Mouse (Mus musculus): ENCODE data around the gene Ly6g5c. TPM values are rescaled to one million over a fixed set of nuclear protein-coding genes. Genes with fewer than 3 reads are reported as not detected.

Ly6g5c gene
- polyA plus RNA-seq, 1 experiment, result not detected

GRCm38 (mm10) chr17:35090166-35090932, 17.7 kb upstream of the Ly6g5c start:
- DNase-seq, result no peak
- H3K27me3 ChIP-seq (replicated peaks; ENCODE audit: control insufficient read depth, insufficient read depth, low read length), result no peaks in the 10 kb centered on the region
- H3K36me3 ChIP-seq (ENCODE audit: control insufficient read depth, insufficient read depth, low read length), result peaks cover 3% of the 10 kb centered on the region; the same call in 1 of the 2 replicates
- 55% methylated on average over 8 of the region's 8 CpGs for WGBS
- peak overlapping the region; percentile 100; the same call in 1 of the 2 replicates for H3K27ac ChIP-seq (ENCODE audit: insufficient read depth, low read depth, low read length)
- TF ChIP-seq POLR2A (IDR thresholded peaks at IDR 0.05; ENCODE audit: low read depth, low read length) (no peak), CTCF (conservative IDR thresholded peaks at IDR 0.05; ENCODE audit: insufficient read depth, insufficient read length, low read depth, low read length) (no peak)
- peak overlapping the region; percentile 34 for H3K4me3 ChIP-seq (ENCODE audit: insufficient read depth, low read depth, low read length)
- peaks cover 5% of the 10 kb centered on the region; the same call in 1 of the 2 replicates for H3K4me1 ChIP-seq (ENCODE audit: control insufficient read depth, insufficient read depth, low read length)

- 75% methylated on average over 14 of the region's 14 CpGs for WGBS
- DNase-seq, result no peak
- H3K4me1 ChIP-seq (ENCODE audit: control insufficient read depth, insufficient read depth, low read length), result peaks cover 5% of the 10 kb centered on the region; the same call in 1 of the 2 replicates
- H3K27ac ChIP-seq (ENCODE audit: insufficient read depth, low read depth, low read length), result no peak overlapping the region
- no peak overlapping the region for H3K4me3 ChIP-seq (ENCODE audit: insufficient read depth, low read depth, low read length)
- no peaks in the 10 kb centered on the region for H3K27me3 ChIP-seq (replicated peaks; ENCODE audit: control insufficient read depth, insufficient read depth, low read length)
- TF ChIP-seq POLR2A (IDR thresholded peaks at IDR 0.05; ENCODE audit: low read depth, low read length), result no peak
- no peak for TF ChIP-seq CTCF (conservative IDR thresholded peaks at IDR 0.05; ENCODE audit: insufficient read depth, insufficient read length, low read depth, low read length)
- H3K36me3 ChIP-seq (ENCODE audit: control insufficient read depth, insufficient read depth, low read length), result peaks cover 3% of the 10 kb centered on the region
Observed at GRCm38 (mm10) chr17:35092403-35093198, 15.5 kb upstream of the Ly6g5c start.

- Histone ChIP-seq H3K36me3 (ENCODE audit: control insufficient read depth, insufficient read depth, low read length) (peaks cover 3% of the 10 kb centered on the region), H3K4me3 (ENCODE audit: insufficient read depth, low read depth, low read length) (no peak overlapping the region), H3K4me1 (ENCODE audit: control insufficient read depth, insufficient read depth, low read length) (peaks cover 5% of the 10 kb centered on the region; the same call in 1 of the 2 replicates), H3K27ac (ENCODE audit: insufficient read depth, low read depth, low read length) (no peak overlapping the region), H3K27me3 (replicated peaks; ENCODE audit: control insufficient read depth, insufficient read depth, low read length) (no peaks in the 10 kb centered on the region)
- DNase-seq, result no peak
- 88% methylated on average over 15 of the region's 15 CpGs for WGBS
- TF ChIP-seq CTCF (conservative IDR thresholded peaks at IDR 0.05; ENCODE audit: insufficient read depth, insufficient read length, low read depth, low read length), result no peak
- TF ChIP-seq POLR2A (IDR thresholded peaks at IDR 0.05; ENCODE audit: low read depth, low read length), result no peak
Observed at GRCm38 (mm10) chr17:35094475-35095365, 13.4 kb upstream of the Ly6g5c start.

GRCm38 (mm10) chr17:35096597-35096996, 11.5 kb upstream of the Ly6g5c start:
- TF ChIP-seq CTCF (conservative IDR thresholded peaks at IDR 0.05; ENCODE audit: insufficient read depth, insufficient read length, low read depth, low read length), result no peak
- no peak for TF ChIP-seq POLR2A (IDR thresholded peaks at IDR 0.05; ENCODE audit: low read depth, low read length)
- Histone ChIP-seq H3K36me3 (ENCODE audit: control insufficient read depth, insufficient read depth, low read length) (peaks cover 3% of the 10 kb centered on the region), H3K4me1 (ENCODE audit: control insufficient read depth, insufficient read depth, low read length) (no peaks in the 10 kb centered on the region), H3K4me3 (ENCODE audit: insufficient read depth, low read depth, low read length) (no peak overlapping the region), H3K27ac (ENCODE audit: insufficient read depth, low read depth, low read length) (no peak overlapping the region), H3K27me3 (replicated peaks; ENCODE audit: control insufficient read depth, insufficient read depth, low read length) (no peaks in the 10 kb centered on the region)
- WGBS, result 86% methylated on average over 12 of the region's 12 CpGs
- no peak for DNase-seq

- Histone ChIP-seq H3K27ac (ENCODE audit: insufficient read depth, low read depth, low read length) (no peak overlapping the region), H3K27me3 (replicated peaks; ENCODE audit: control insufficient read depth, insufficient read depth, low read length) (no peaks in the 10 kb centered on the region), H3K36me3 (ENCODE audit: control insufficient read depth, insufficient read depth, low read length) (peaks cover 3% of the 10 kb centered on the region), H3K4me3 (ENCODE audit: insufficient read depth, low read depth, low read length) (no peak overlapping the region), H3K4me1 (ENCODE audit: control insufficient read depth, insufficient read depth, low read length) (no peaks in the 10 kb centered on the region)
- 75% methylated on average over 12 of the region's 12 CpGs for WGBS
- TF ChIP-seq POLR2A (IDR thresholded peaks at IDR 0.05; ENCODE audit: low read depth, low read length) (no peak), CTCF (conservative IDR thresholded peaks at IDR 0.05; ENCODE audit: insufficient read depth, insufficient read length, low read depth, low read length) (no peak)
- peak; percentile 30 for DNase-seq
Observed at GRCm38 (mm10) chr17:35097164-35097655, 10.9 kb upstream of the Ly6g5c start.

- TF ChIP-seq CTCF (conservative IDR thresholded peaks at IDR 0.05; ENCODE audit: insufficient read depth, insufficient read length, low read depth, low read length) (no peak), POLR2A (IDR thresholded peaks at IDR 0.05; ENCODE audit: low read depth, low read length) (no peak)
- no peak for DNase-seq
- no peaks in the 10 kb centered on the region for H3K27me3 ChIP-seq (replicated peaks; ENCODE audit: control insufficient read depth, insufficient read depth, low read length)
- H3K36me3 ChIP-seq (ENCODE audit: control insufficient read depth, insufficient read depth, low read length), result no peaks in the 10 kb centered on the region; the same call in 1 of the 2 replicates
- 60% methylated on average over 10 of the region's 10 CpGs for WGBS
- peaks cover 4% of the 10 kb centered on the region; the same call in 1 of the 2 replicates for H3K4me1 ChIP-seq (ENCODE audit: control insufficient read depth, insufficient read depth, low read length)
- no peak overlapping the region for H3K27ac ChIP-seq (ENCODE audit: insufficient read depth, low read depth, low read length)
- H3K4me3 ChIP-seq (ENCODE audit: insufficient read depth, low read depth, low read length), result no peak overlapping the region
Observed at GRCm38 (mm10) chr17:35100196-35100765, 7.8 kb upstream of the Ly6g5c start.

Data from kidney, adult 2 months (tissue).